Mouse (Mus musculus) cerebellum, adult 18-20 months (tissue): ENCODE measurements around the gene Ribc1.
A peak's percentile ranks its signal among the peaks of the same experiment; 100 is the strongest.

Experiments used
- DNase-seq, 2 experiments: peaks; one replicate each; pipeline ENCODE4 v3.0.0; 2021

The Ribc1 gene

DNA sequence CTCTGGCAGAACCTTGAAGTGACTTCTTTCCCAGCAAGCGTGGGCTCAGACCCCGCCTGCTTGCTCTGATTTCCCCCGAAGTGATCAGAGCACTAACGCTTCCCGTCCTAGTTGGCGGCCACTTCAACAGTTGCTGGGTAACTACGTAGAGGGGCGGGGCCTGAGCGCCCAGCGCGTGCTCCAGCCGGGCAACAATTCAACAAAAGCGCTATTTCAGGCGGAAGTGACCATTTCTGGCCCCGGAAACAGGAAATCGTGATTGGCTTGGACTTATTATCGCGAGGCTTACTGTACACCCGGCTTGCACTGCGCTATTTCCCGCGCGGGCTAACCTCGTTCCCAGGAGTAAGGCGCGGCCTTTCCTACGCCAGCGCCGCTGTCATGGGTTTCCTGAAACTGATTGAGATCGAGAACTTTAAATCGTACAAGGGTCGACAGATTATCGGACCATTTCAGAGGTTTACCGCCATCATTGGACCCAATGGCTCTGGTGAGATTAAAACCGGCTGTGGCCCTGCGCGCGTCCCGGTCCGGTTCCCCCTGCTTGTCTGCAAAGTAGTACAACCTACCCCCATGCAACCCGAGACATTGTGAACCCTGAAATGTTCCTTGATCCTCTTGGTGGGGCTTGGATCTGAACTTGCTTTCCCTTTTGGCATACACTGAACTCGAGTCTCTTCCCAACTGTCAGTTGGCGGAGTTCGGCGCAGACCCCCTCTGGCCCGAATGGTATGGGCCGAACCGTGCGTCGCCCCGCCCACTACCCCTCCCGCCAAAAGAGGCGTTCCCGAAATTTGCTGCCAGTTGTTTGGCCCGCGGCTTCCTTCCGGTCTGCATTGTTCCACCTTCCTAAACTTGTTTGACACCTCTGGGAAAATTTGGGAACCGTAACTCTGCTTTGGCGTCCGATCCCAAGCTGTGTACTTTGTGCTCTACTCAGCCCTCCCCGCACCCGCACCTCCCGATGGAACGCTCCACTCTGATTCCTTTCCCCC is at the start of gene Ribc1, which contains the start of gene Smc1a:
Gene Ribc1, minus strand, starts transcription at position 145 of the 995 bp plus-strand sequence.
Gene Smc1a, plus strand, starts transcription at position 278 of the 995 bp plus-strand sequence.
- DNase-seq: peak; percentile 86 to 87

DNA sequence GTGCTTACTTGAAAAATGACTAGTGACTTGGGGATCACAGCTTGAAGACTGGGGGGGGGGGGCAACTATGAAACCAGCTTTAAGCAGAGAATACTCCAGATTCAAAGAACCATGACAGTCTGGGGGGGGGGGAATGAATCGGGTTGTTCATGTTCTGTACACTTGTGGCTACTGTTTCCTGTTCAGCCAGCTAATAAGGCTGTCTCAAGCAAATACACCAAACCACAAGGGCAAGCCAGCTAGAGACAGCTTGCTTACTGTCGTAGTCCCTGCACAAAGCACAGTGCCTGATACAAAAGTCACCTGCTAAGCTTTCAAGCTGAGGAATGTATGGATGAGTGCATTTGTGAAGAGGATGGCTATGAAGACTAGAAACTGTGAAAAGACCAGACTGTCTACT is 49.6 kb upstream of the Ribc1 start:
- DNase-seq: no peak

DNA sequence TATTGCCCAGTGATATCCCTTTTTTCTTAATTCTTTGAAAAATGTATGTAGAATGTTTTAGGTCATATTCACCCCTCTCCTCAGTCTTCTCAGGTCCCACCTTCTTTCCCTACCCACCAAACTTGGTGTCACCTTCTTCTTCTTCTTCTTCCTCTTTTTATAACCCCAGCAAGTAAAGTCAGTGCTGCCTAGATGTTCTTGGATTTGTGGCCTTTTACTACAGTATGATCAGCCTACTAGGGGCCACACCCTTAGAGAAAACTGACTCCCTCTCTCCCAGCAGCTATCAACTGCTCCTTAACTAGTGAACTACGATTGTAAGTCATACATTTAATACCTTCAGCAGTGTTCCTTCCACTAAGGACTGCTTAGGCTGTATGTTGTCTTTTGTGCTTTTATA is 38.0 kb upstream of the Ribc1 start:
- DNase-seq: no peak

DNA sequence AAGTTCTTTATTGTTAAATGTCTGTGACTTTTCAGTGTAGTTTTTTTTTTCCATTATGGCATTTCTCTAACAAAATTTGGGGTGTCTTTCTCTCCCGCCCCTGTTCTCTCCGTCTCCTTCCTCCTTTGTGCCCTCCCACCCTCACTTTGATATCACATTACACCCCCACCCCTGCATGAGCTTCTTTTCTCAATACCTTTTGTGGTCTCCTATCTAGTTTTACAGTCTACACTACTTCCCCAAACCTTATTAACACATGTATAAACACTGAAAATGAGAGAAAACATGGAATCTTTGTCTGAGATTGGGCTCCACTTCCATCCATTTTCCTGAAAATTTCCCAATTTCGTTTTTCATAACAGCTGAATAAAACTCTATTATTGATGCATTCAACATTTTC is 36.5 kb upstream of the Ribc1 start:
- no peak for DNase-seq

DNA sequence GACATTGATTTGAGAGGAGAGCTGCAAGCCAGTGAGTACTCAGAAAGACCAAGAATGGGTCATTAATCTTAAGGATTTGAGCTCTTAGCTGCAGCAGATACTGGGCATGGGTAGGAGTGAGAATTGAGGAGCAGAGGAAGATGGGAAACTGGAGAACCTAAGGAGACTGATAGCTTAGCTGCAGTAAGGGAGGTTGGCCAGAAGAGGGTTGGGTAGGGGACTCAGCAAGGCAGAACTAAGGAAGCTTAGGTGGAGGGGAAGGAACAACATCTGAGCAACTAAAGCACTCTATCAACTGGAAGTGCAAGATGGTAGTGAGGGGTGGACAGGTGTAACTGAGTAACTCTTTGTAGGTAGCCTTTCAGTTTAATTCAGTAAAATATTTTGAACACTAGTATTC is 31.1 kb upstream of the Ribc1 start:
- DNase-seq: no peak

DNA sequence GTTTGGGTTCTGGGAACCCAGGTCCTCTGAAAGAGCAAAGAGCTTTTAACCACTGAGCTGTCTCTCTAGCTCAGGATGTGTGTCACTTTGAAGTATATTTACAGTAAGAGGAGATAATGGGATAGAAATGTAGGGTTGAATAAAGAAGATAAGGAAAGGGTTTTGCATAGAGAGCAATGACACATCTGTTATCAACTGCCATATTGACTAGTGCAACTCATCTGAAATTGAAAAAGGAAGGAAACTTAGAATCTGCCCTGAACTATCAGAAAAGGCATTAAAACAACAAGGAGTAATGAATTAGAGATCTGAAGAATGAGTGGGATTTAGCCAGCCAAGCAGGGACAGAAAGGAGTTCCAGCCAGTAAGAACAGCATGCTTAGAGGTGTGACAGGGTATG is 23.8 kb upstream of the Ribc1 start:
- no peak for DNase-seq

DNA sequence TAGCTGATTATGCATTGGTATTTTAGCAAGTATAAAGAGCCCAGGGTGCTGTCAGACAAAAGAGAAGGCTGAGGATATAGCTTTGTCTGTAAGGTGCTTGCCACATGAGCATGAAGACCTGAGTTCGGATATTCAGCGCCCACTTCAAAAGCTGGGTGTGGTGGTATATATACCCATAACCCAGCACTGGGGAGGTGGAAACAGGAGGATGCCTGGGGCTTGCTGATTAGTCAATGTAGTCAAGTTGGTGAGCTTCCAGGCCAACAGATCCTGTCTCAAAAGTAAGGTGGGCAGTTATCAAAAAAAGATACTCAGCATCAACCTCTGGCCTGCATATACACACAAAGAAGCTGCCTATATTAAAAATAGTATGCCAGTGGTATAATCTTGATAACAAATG is 3.2 kb upstream of the Ribc1 start:
- DNase-seq: no peak

DNA sequence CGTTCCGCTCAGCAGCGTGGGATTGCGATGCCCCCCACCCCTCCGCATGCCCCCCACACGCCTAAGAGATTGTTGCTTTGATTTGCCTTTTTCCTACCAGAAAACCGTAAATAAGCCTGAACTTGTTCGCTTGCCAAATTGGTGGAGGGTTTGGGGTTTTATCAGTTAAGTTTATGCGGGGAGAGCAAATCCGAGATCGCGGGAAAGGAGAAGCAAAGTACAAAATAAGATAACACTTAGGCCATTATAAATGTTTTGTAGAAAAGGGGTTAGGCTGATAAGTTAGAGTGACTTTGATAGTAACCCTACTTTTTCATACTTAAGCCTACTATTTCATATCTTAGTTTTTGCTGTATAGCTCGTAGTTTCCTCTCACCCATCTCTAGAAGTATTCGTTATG is 1.1 kb upstream of the Ribc1 start:
- DNase-seq: no peak

DNA sequence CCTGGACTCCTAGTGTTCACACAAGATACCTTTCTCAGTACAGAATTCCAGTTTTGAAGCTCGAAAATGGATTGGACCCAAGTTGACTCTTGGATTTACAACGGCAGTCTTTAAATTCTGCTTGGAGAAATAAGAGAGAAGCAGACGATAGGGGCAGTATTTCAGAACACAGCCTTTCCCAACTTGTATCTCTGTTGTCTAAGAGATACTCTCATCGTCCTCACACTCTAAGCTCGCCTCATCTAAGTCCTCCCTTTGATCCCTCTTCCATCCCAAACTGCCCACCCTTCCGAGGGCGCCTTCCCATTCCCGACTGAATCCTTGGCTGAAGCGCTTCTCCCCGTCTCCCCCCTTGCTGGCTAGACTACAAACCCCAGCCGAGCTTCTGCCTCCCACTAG is 344 bp downstream of the Ribc1 start:
- DNase-seq: no peak

DNA sequence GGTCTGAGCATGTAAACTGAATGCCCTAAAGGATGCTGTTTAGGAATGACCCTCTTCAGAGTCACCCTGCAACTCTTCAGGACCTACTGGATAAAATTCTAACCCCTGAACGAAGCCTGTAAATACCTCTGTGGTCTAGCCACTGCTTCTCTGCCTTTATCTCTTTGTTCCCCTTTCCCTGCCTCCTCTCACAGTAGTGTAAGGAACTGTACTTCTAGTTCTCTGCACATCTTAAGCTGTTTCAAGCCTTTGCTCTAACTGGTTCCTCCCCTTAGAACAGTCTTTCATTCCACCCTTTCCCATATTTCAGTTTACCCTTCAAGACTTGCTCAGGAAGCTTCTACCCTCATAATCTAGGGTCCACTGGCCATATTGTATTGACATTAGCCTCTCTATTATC is 8.2 kb downstream of the Ribc1 start:
- no peak for DNase-seq

DNA sequence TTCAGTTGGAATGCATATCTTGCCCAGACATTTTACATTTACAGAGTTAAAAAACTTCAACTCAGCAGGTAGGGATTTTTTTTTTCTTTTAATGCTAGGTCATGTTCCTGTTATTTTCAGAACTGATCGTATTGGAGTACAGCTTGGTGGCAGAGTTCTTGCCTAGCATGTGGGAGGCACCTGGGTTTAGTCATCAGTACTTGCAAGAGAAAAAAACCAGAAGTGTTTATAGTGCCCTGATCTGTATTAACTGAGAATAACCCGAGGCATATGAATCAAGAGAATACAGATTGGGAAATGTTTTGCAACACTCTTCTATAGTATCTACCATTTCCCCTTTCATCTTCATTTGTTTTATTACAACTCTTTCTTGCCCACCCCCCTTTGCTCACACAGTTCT is 13.2 kb downstream of the Ribc1 start:
- no peak for DNase-seq

DNA sequence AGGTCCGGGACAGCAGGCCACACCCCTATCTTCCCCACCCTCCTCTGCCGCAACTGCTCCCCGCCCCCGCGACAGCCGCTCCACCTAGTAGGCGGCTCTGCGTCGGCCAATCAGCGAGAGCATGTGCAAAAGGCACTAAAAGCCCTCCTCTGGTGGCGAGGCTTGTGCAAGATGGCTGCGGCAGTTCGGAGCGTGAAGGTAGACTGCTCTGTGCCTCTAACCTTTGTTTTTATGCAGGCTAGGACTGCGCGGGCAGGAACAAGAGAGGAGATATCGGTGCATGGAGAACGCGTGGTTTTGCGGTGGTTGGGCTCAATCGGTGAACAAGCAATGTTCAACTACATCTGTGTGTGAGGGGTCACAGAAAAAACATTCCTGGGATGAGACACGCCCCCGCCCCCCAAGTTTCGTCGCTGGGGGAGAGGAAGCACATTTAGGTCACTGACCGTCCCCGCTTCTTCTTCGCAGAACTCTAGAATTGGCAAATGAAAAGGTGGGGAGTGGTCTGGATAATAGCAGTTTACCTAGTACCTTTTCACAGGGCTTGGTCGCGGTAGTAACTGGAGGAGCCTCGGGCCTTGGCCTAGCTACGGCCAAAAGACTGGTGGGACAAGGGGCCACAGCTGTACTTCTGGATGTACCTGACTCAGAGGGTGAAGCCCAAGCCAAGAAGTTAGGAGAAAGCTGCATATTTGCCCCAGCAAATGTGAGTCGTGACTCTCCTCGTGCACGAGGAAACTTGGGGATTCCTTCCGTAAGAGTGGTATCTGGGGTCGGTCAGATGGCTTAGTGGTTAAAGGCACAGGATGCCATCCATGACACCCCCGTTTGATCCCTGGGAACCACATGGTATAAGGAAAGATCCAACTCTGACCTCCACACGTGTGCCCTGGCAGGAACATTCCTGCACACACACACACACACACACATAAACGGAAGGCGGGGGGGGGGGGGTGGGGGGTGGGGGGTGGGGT is 14.1 kb downstream of the Ribc1 start, which contains the start of gene Hsd17b10:
Gene Hsd17b10, plus strand, starts transcription at position 109 of the 974 bp plus-strand sequence.
- peak; percentile 80 to 91 for DNase-seq

DNA sequence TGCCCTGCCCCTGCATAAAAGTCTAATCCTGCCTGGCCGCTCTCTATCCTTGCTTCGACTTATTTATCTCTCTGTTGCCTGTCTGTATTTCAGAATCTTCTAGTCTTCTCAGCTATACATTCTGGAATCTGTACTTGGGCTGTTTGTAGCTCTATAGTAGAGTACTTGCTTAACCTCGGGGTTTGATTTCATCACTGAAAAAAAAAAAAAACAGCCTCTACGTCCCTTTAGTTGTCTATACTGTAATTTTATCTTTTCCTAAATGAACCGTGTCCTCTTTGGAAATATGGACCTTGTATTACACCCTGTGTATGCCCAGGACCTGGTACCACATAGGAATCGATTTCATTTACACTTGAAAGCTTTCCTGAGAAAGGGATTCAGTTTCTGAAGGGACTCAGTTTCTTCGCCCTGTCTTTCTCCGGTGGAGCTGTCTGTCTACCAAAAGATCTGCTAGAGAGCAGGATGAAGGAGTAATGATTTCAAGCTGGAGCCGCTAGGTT is 14.9 kb downstream of the Ribc1 start:
- DNase-seq: no peak

DNA sequence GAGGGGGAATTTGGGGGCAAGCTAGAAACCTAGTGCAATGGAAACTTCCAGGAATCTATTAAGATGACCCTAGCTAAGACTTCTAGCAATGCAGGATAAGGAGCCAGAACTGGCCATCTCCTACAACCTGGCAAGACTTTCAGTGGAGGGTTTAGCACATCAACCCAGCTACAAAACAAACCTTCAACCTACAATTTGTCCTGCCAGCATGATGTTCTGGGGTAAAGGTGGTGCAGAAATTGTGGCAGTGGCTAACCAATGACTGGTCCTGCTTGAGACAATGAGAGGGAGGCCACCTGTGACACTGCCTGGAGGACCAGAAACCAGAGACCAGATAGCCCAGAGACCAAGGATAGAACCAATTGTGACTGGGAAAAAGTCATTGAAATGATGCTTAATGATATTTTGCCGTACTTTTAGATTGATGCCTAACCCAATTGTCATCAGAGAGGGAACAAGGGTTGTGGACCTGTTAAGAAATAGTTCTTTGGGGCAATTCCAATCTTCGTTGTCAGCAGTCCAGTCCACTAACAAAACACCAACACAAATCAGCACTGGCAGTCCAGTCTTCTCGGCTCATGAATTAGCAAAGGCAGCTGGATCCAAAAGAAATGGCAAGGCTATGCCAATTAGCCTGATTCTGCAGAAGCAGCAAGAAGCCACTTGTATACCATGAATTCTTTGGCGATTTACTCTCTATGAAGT is 16.9 kb downstream of the Ribc1 start:
- DNase-seq: no peak
